ENCODE assay signal across 9 mouse cellular contexts in genomic region chr19:38124401-38125218, GRCm38 (mm10). TPM values are rescaled to one million over a fixed set of nuclear protein-coding genes. Genes with fewer than 3 reads are reported as not detected.
DNase-seq lines count a peak whose midpoint lies in the region; ATAC-seq and TF ChIP-seq lines count a peak whose summit lies in the region.
"Had no signal": no experiment of that assay in that cellular context is flagged by ENCODE, and none has a peak within 500 bp of the region (broad histone marks: within the 10 kb centered on the region; RNA-seq: fewer than 3 reads in every experiment).

No protein-coding gene starts in this region.

- H3K4me2 ChIP-seq in embryonic facial prominence, embryonic 15.5 days (replicated peaks) = peak overlapping the region; percentile 90
- peak overlapping the region; percentile 90 for H3K4me2 ChIP-seq in heart, embryonic 13.5 days

- peak overlapping the region; percentile 74 for H3K27ac ChIP-seq in left cerebral cortex, adult 2 months
- no peak overlapping the region for H3K27ac ChIP-seq in embryonic facial prominence, embryonic 15.5 days (replicated peaks)
- no peak overlapping the region for H3K27ac ChIP-seq in heart, embryonic 13.5 days (replicated peaks)
- H3K27ac ChIP-seq in small intestine, adult 2 months (ENCODE audit: insufficient read depth, low read depth, low read length) = no peak overlapping the region
- H3K27ac ChIP-seq: macrophage had no signal

- no peak for TF ChIP-seq POLR2A in small intestine, adult 2 months (IDR thresholded peaks at IDR 0.05; ENCODE audit: low read depth, low read length)

- DNase-seq in left cerebral cortex, adult 2 months (ENCODE audit: extremely low spot score in 1 of 2, low spot score in 2 of 2) = peak; percentile 35 to 41
- no peak for DNase-seq in left cerebral cortex, adult 9 months (ENCODE audit: low spot score in 2 of 2)
- DNase-seq in left cerebral cortex, postnatal 36 days (ENCODE audit: low spot score in 2 of 2) = peak; percentile 24 to 40
- DNase-seq in mesoderm, embryonic 11.5 days (ENCODE audit: low read depth, low spot score) = peak; percentile 33
- no peak for DNase-seq in cerebellum, adult 11-12 months

- no peaks in the 10 kb centered on the region for H3K36me3 ChIP-seq in embryonic facial prominence, embryonic 15.5 days
- H3K36me3 ChIP-seq in heart, embryonic 13.5 days = no peaks in the 10 kb centered on the region
- H3K36me3 ChIP-seq in small intestine, adult 2 months (ENCODE audit: control insufficient read depth, insufficient read depth, low read length) = no peaks in the 10 kb centered on the region

- under 1% methylated on average over 59 of the region's 77 CpGs for WGBS in embryonic facial prominence, embryonic 15.5 days
- WGBS in heart, embryonic 13.5 days = 2% methylated on average over 39 of the region's 77 CpGs
- WGBS in small intestine, adult 2 months = 2% methylated on average over 76 of the region's 77 CpGs

- H3K4me3 ChIP-seq in left cerebral cortex, adult 2 months = peak overlapping the region; percentile 48
- peak overlapping the region; percentile 52 for H3K4me3 ChIP-seq in embryonic facial prominence, embryonic 15.5 days (replicated peaks)
- H3K4me3 ChIP-seq in heart, embryonic 13.5 days = peak overlapping the region; percentile 59
- peak overlapping the region; percentile 58 for H3K4me3 ChIP-seq in small intestine, adult 2 months (ENCODE audit: low read depth, low read length)

- no peaks in the 10 kb centered on the region for H3K9me3 ChIP-seq in embryonic facial prominence, embryonic 15.5 days (replicated peaks)
- no peaks in the 10 kb centered on the region for H3K9me3 ChIP-seq in heart, embryonic 13.5 days

- H3K4me1 ChIP-seq in embryonic facial prominence, embryonic 15.5 days = peaks cover 11% of the 10 kb centered on the region
- peaks cover 7% of the 10 kb centered on the region; the same call in 1 of the 2 replicates for H3K4me1 ChIP-seq in heart, embryonic 13.5 days
- H3K4me1 ChIP-seq in small intestine, adult 2 months (ENCODE audit: control insufficient read depth, insufficient read depth, insufficient read length, low read length) = no peaks in the 10 kb centered on the region

- ATAC-seq in embryonic facial prominence, embryonic 15.5 days (ENCODE audit: insufficient number of reproducible peaks, low FRiP score, low TSS enrichment, low read depth) = peak; percentile 29; the same call in 1 of the 2 replicates
- no peak; the same call in 1 of the 2 replicates for ATAC-seq in heart, embryonic 13.5 days (ENCODE audit: extremely low read depth, insufficient number of reproducible peaks, low FRiP score, low TSS enrichment)

- H3K27me3 ChIP-seq in embryonic facial prominence, embryonic 15.5 days = peaks cover 40% of the 10 kb centered on the region
- peaks cover 66% of the 10 kb centered on the region for H3K27me3 ChIP-seq in heart, embryonic 13.5 days (replicated peaks)
- peaks cover 16% of the 10 kb centered on the region for H3K27me3 ChIP-seq in small intestine, adult 2 months (ENCODE audit: control insufficient read depth, insufficient read depth, low read length)

- TF ChIP-seq CTCF in left cerebral cortex, adult 2 months (IDR thresholded peaks at IDR 0.05) = no peak
- no peak for TF ChIP-seq CTCF in small intestine, adult 2 months (IDR thresholded peaks at IDR 0.05; ENCODE audit: extremely low read depth, insufficient read length, insufficient replicate concordance, low read depth, low read length)

- intact Hi-C loops in left cerebral cortex, adult 2 months (cut with DNase I) = loop anchor here (2.0 kb wide), 1 partner anchor 34 kb away; no protein-coding TSS in a partner anchor
- intact Hi-C loops in left cerebral cortex, postnatal 36 days (cut with DNase I) = no loop called here

- H3K9ac ChIP-seq in embryonic facial prominence, embryonic 15.5 days = peak overlapping the region; percentile 28; the same call in 1 of the 2 replicates
- peak overlapping the region; percentile 77 for H3K9ac ChIP-seq in heart, embryonic 13.5 days

RNA-seq across cellular contexts. Expression of gene Rbp4, which starts 0.5 kb away (rescaled TPM):
- 10 to 100 TPM; 23.7 to 23.9 TPM for total RNA-seq in left cerebral cortex, adult 2 months (2021)
- 6.7 and 7.3 TPM in 2 replicates for polyA plus RNA-seq in embryonic facial prominence, embryonic 15.5 days (2015; fragmentation: Nextera tagmentation; extraction: Ambion mirVana)
- polyA plus RNA-seq in heart, embryonic 13.5 days (2015; fragmentation: Nextera tagmentation; extraction: Ambion mirVana) = 8.3 and 55.7 TPM in 2 replicates
- total RNA-seq in left cerebral cortex, postnatal 36 days (2021) = 10 to 100 TPM; 19.1 to 33.0 TPM
- 4.5 and 6.3 TPM in 2 replicates for polyA plus RNA-seq in small intestine, adult 2 months (2012; rRNA removed)
- polyA plus RNA-seq: macrophage had no signal

RNA-seq across cellular contexts. Expression of gene Pde6c, which starts 8.0 kb away (rescaled TPM):
- under 1 TPM; 0.21 to 0.34 TPM for total RNA-seq in left cerebral cortex, adult 2 months (2021)
- polyA plus RNA-seq in embryonic facial prominence, embryonic 15.5 days (2015; fragmentation: Nextera tagmentation; extraction: Ambion mirVana) = not detected in 2 replicates
- 0.14 TPM in 1 of 2 replicates, not detected in the other for polyA plus RNA-seq in heart, embryonic 13.5 days (2015; fragmentation: Nextera tagmentation; extraction: Ambion mirVana)
- under 1 TPM in 1 of 2 experiments, not detected in 1; 0.48 TPM for total RNA-seq in left cerebral cortex, postnatal 36 days (2021)
- polyA plus RNA-seq in small intestine, adult 2 months (2012; rRNA removed) = not detected in 2 replicates
- polyA plus RNA-seq: macrophage had no signal

RNA-seq across cellular contexts. Expression of gene Ffar4, which starts 27.7 kb away (rescaled TPM):
- under 1 TPM in 1 of 2 experiments, not detected in 1; 0.25 TPM for total RNA-seq in left cerebral cortex, adult 2 months (2021)
- polyA plus RNA-seq in embryonic facial prominence, embryonic 15.5 days (2015; fragmentation: Nextera tagmentation; extraction: Ambion mirVana) = 0.12 and 0.32 TPM in 2 replicates
- 0.11 and 0.20 TPM in 2 replicates for polyA plus RNA-seq in heart, embryonic 13.5 days (2015; fragmentation: Nextera tagmentation; extraction: Ambion mirVana)
- total RNA-seq in left cerebral cortex, postnatal 36 days (2021) = not detected
- polyA plus RNA-seq in small intestine, adult 2 months (2012; rRNA removed) = 5.5 and 7.1 TPM in 2 replicates
- polyA plus RNA-seq: macrophage had no signal

Comparison
In these comparisons a context has a peak if more than half of its experiments do, and no peak if none do; other contexts are left out.
1. DNase-seq: peak in left cerebral cortex, adult 2 months (2 of 2), left cerebral cortex, postnatal 36 days (2 of 2) and mesoderm, embryonic 11.5 days (single experiment); none in left cerebral cortex, adult 9 months (0 of 2) and cerebellum, adult 11-12 months (single experiment).
2. Peak in every context shown above with its lines, with median percentiles within 50 percentile points of each other: H3K4me3 ChIP-seq.